Mouse (Mus musculus) urinary bladder, postnatal 36 days (tissue): Measurements from ENCODE around the gene Osm.
A peak's percentile ranks its signal among the peaks of the same experiment; 100 is the strongest.

Experiments
- DNase-seq, 2 experiments: peaks; one replicate each; pipeline ENCODE4 v3.0.0; 2022; ENCODE audit warnings: low spot score in 2 of 2, mixed read lengths in 1 of 2

Osm gene

DNA sequence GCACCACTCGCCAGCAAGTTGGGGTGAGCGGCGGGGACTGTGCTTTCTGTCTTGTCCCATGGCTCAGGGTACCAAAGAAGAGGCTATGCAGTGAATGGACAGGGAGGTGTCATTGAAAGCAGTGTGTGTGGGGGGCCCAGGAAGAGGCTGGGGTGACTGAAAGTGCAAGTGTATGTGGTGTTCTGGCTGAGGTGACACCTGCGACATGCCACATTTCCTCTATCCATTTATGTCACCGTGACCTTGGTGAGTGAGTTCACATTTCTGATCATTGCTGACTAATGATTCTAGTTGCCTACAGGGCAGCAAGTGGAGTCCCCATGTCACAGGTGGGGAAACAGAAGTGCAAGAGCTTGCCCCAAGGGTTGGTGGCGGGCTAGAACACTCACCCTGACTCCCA is 32.3 kb downstream of the Osm start:
- DNase-seq, result no peak

DNA sequence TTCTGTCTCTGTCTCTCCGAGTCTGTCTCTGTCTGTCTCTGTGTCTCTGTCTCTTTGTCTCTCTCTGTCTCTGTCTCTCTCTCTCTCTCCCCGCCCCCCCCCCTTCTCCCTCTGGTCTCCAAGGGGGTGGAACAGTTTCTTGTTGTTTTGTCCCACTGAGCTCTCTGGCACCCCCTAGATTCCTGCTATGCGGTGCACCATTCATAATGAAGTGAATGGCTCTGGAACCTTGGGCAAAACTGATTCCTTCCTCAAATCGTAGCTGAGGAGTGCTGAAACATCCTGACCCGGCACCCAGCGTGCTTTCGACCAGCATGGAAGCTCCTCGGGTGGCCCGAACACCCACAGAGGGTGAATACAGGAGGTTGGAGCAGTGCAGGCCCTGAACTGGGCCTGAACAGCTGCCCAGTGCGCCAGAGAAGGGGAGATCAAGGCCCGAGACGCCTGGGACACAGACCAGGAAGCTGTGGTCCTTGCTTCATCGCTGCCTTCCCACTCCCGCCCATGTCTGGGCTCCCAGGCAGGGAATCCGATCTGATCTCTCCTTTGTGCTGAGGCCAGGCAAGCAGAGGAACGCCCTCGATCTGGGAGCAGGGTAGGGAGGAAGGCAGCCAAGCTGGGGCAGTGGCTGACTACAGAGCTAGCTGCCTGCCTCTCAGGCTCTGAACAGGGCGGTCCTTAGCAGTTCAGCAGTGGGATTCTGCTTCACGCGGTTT is 34.7 kb downstream of the Osm start:
- DNase-seq, result peak; percentile 47 to 68

DNA sequence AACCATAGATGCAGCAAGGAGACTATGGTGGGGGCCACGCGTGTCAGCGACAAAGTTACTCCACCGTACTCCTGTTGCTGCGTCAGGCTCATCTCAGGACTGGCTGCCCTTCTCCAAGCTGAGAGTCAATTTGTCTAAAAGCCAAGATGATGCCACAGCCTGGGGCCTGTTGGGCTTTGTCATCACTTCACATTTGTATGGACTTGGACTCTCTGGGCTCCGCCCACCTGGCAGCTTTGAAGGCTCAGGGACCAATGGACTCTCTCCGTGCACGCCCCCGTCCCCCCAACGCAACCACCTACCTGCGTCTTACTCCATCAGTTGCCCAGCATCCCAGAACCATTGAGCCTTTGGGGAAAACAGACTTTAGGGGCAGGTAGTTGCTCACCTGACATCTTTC is 35.3 kb downstream of the Osm start:
- DNase-seq, result no peak

DNA sequence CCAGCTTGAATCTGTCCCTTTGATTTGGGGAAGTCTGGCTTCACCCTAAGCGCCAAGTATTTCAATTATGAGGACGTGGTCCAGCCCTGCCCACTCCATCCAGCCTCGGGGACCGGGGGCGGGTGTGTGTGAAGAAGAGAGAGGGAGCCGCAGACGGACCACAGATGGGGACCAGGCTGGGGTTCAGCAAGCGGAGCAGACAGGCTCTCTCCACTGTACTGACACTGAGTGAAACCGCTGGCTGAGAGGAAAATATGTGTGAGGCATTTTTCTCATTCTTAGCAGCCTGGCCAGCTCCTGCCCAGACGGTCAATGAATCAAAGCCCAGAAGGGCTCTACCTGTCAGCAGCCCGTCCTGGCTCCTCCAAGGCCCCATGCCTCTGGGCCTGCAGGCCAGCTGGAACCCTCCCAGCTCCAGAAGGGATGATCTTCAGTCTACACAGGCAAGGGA is 40.2 kb downstream of the Osm start:
- DNase-seq, result no peak

DNA sequence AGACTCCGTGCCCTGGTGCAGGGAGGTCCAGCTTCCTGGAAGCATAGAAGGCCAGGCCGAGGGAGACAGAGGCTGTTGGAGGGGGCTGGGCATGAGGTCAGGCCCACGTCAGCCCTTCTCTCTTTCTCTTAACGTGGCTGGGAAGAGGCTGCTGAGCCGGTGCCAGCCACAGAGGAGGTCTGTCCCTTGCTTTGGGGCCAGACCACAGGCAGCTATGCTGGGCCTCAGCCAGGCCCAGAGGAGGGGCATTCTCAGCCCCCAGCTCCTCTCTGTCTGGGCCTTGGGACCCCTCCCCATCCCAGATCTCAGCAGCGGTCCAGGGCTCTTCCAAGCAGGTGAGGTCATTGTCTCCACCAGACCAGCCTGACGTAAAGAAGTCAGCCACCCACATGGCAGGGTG is 43.7 kb downstream of the Osm start:
- DNase-seq, result no peak

DNA sequence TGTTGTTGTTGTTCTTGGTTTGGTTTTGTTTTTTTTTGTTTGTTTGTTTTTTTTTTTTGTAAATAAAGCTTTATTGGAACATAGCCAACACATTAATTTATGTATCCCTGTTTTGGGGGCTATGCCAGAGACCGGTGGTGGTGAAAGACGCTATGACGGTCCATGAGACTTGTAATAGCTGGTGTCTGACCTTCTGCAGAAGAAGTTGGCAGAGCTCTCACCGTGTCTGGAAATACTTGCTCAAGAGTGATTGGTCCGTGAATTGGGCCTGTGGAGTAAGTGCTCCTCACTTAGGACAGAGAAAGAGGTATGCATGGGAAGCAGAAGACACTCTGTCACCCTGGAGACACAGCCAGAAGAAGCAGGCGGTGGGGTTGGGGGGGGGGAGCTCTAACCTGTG is 45.6 kb downstream of the Osm start:
- no peak for DNase-seq

DNA sequence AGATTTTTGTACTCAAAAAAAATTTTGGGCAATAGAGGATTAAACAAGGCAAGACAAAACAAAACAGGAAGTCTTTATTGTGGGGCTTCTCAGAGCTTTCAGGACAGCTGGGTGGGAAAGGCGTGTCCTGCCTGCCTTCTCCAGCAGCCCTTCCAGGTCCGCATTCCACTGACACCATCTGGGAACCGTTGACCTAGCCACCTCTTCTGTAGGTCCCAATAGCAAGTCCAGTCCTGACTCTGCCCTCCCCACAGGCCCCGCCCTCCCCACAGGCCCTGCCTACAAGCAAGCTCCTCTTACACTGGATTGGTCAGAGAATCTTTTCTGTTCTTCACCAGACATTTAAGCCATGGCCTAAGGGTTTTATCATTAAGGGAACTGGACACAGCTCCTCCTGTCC is 47.4 kb downstream of the Osm start:
- DNase-seq, result no peak

DNA sequence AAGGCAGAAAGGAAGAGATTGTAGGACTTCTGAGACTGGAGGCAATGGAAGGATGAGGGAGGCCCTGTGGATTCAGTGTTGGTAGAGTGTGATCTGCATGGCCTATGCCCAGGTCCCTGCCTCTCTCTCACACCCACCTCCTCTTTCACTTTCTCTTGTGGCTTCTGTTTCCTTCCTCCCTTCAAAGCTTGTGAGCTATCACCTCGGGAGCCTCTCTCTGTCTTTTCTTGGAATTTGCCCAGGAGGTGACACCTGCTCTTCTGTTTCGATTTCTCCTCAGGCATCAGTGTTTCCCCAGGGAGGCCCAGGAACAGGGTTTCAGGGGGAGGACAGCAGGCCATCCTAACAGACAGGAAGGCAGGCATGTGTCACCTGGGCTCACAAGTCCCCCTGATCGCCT is 53.1 kb downstream of the Osm start:
- DNase-seq, result no peak
